Mouse (Mus musculus) adrenal gland, postnatal 10 days (tissue): Measurements from ENCODE around the gene Spg7. TPM values are rescaled to one million over a fixed set of nuclear protein-coding genes. Genes with fewer than 3 reads are reported as not detected.
"Not testable (repeated sequence)": the region's sequence is repeated elsewhere in the genome, so short reads cannot be mapped to it uniquely, and the experiment has no call there.

Experiments used
- DNase-seq: peaks from one replicate; pipeline ENCODE4 v3.0.0; 2021; ENCODE audit warnings: mixed read lengths
- long read RNA-seq, 2 experiments: library from polyadenylated mRNA; stranded (forward); transcript quantifications; one replicate each; pipeline ENCODE4 v2.0.0; 2021
- total RNA-seq, 2 experiments: library from RNA; stranded (reverse); gene quantifications; 2 replicates each; pipeline ENCODE4 v1.2.3; 2021

The Spg7 gene
- 10 to 100 TPM; 64.9 to 82.8 TPM for total RNA-seq
- long read RNA-seq, experiment 1, transcript Spg7-209 (17 exons, 2,896 nt): major isoform, 95 of 138 reads
- long read RNA-seq, experiment 1, partial matches to known transcripts: 13 of 138 reads
- long read RNA-seq, experiment 1, other reads (novel, unspliced or antisense): 30 of 138 reads
- long read RNA-seq, experiment 2, transcript Spg7-209 (17 exons, 2,896 nt): major isoform, 51 of 71 reads
- long read RNA-seq, experiment 2, partial matches to known transcripts: 7 of 71 reads
- long read RNA-seq, experiment 2, other reads (novel, unspliced or antisense): 11 of 71 reads

- DNase-seq: no peak
These were observed at the start of gene Spg7 for GRCm38 (mm10) chr8:123062721-123063120. Gene Spg7, plus strand, starts transcription at chr8:123062942.

GRCm38 (mm10) chr8:123014429-123014828 is 48.3 kb upstream of the Spg7 start:
- DNase-seq: peak; percentile 47

GRCm38 (mm10) chr8:123015074-123015473 is 47.7 kb upstream of the Spg7 start:
- DNase-seq: no peak

GRCm38 (mm10) chr8:123017143-123017542 is 45.6 kb upstream of the Spg7 start:
- DNase-seq: no peak

GRCm38 (mm10) chr8:123018484-123019164 is 44.1 kb upstream of the Spg7 start:
- no peak for DNase-seq

GRCm38 (mm10) chr8:123020084-123020483 is 42.7 kb upstream of the Spg7 start:
- no peak for DNase-seq

- no peak for DNase-seq
These were observed 41.9 kb upstream of the Spg7 start for GRCm38 (mm10) chr8:123020859-123021258.

GRCm38 (mm10) chr8:123021259-123021658 is 41.5 kb upstream of the Spg7 start:
- peak; percentile 49 for DNase-seq

GRCm38 (mm10) chr8:123022727-123023126 is 40.0 kb upstream of the Spg7 start:
- DNase-seq: no peak

- no peak for DNase-seq
These were observed 38.5 kb upstream of the Spg7 start for GRCm38 (mm10) chr8:123024226-123024625.

- no peak for DNase-seq
These were observed 36.8 kb upstream of the Spg7 start for GRCm38 (mm10) chr8:123025951-123026351.

- DNase-seq: no peak
These were observed 35.0 kb upstream of the Spg7 start for GRCm38 (mm10) chr8:123027786-123028185.

- not testable (repeated sequence) for DNase-seq
These were observed 32.7 kb upstream of the Spg7 start for GRCm38 (mm10) chr8:123030091-123030490.

- DNase-seq: no peak
These were observed 31.3 kb upstream of the Spg7 start for GRCm38 (mm10) chr8:123031321-123031978.

GRCm38 (mm10) chr8:123032730-123033129 is 30.0 kb upstream of the Spg7 start:
- DNase-seq: no peak

GRCm38 (mm10) chr8:123033431-123033830 is 29.3 kb upstream of the Spg7 start:
- DNase-seq: no peak

GRCm38 (mm10) chr8:123034171-123034570 is 28.6 kb upstream of the Spg7 start:
- DNase-seq: no peak

- no peak for DNase-seq
These were observed 25.8 kb upstream of the Spg7 start for GRCm38 (mm10) chr8:123036956-123037355.

- no peak for DNase-seq
These were observed 25.3 kb upstream of the Spg7 start for GRCm38 (mm10) chr8:123037487-123037886.

- no peak for DNase-seq
These were observed 24.4 kb upstream of the Spg7 start for GRCm38 (mm10) chr8:123038351-123038750.

GRCm38 (mm10) chr8:123039376-123040109 is 23.2 kb upstream of the Spg7 start:
- no peak for DNase-seq

- DNase-seq: no peak
These were observed 22.6 kb upstream of the Spg7 start for GRCm38 (mm10) chr8:123040110-123040650.
